Mouse (Mus musculus) urinary bladder, postnatal 10 days (tissue): Measurements from ENCODE around the gene Oit3.

Experiments
- DNase-seq: peaks from one replicate; pipeline ENCODE4 v3.0.0; 2022; ENCODE audit warnings: low spot score

Gene Oit3

DNA sequence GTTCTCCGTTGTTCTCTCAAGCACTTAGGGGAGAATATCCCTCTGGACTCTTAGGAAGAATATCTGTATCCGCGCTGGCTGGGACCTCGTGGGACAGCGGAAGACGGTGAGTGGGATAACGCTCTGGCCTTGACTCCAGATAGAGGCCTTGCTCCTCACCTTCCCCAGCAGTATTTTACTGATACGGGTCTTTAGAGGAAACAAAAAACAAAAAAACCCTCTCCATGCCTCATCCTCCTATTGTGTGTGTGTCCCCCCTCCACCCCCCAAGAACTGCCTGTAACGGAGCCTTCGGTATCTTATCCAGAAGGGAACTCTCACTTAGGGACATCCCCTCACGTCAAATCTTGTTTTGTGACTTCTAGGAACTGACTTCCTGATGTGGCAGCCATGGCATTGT lies at the start of gene Oit3:
Gene Oit3, minus strand, starts transcription at position 44 of the 400 bp plus-strand sequence.
- DNase-seq, result no peak

DNA sequence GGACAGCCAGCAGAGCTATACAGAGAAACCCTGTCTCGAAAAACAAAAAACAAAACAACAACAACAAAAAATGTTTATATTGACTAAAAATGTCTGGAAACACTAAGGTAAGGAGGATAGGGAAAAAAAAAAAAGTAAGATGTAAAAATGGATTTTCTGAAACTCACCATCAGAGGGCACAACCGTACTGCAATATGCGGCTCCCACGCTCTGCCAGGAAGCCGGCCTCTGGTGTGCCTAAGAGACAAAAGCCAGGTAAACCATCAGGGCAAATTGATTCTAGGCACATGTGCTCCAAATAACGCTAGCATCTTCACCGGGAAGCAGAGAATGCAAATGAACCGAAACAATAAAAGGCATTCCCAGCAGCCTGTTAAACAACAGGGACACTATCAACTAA lies 49.3 kb upstream of the Oit3 start:
- no peak for DNase-seq

DNA sequence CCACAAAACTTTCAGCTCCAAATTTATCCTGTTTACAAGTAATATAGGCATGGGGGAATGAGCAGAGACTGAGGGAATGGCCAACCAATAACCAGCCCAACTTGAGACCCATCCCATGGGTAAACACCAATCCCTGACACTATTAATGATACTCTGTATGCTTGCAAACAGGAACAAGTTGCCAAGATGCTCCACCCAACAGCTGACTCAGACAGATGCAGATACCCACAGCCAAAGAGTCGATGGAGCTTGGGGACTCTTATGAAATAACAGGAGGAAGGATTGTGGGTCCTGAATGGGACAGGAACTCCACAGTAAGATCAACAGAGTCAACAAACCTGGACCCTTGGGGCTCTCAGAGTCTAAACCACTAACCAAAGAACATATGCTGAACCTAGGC lies 47.8 kb upstream of the Oit3 start:
- no peak for DNase-seq

DNA sequence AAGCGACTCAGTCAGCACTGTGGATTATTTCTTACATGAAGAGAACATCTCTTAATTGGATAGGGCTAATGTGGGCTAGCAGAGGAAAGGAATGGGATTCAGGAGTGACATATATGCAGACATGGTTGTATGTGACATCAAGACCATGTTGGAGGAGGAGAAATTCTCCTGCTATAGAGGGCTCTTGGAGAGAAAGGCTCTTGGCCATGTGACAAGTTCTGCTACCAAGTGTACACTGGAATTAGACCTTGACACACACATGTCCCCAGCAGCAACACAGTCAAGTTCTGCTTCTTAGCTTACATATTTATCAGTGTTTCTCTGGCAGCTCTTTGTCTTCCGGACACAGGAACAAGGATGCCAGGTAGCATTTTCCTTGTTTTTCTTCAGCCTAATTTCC lies 45.8 kb upstream of the Oit3 start:
- DNase-seq, result no peak

DNA sequence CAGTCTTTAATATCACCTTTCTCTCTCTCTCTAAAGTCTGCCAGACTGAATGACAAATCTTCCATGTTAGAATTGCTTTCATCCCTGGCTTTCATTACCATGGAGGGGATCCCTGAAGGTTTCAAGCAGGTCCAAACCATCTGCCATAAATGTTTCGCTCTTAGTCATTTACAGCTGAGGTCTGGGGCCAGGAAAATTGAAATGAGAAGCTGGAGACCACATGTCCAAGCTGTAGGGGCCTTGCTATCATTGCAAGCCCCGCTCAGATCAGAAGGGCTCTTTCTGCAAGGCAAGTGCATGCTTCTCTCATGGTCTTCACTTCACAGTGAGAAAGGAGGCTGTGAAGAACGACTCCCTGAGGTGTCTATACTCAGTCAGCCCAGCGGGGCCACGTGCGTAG lies 42.7 kb upstream of the Oit3 start:
- DNase-seq, result no peak

DNA sequence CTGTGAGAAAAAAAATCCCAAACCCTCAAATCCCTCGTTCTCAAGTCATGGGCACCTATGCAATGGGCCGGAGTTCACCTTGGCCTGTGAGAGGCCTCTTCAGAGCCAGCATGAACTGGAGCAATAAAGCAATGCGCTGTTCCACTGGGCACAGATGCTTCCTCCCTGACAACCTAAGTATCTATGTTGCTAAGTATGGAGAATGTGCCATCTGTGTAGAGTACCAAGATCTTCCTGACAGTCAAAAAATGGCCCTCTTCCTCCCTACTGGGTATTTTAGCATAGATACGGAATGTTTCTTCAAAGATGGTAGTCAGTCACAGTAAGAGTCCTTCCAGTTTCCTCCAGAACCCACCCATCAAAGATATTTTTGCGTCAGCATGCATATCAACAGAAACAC lies 39.8 kb upstream of the Oit3 start:
- no peak for DNase-seq

DNA sequence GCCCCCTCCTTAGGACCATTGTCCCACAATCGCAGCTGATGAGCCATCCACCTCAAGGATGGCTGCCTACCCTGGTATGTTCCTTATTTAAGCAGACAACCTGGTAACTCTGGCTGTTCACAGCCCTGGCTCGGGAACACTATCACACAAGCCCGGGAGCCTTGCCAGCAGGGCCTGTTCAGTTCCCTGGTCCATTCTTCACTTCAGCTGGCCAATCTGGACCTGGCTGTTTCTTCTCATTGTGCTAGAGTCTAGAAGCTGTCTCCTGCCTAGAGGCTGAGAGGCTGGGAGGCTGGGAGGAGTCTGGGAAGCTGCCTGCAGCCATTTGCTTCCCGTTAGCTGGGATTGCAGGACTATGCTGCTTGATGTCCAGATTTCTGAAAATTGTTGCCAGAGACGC lies 28.9 kb upstream of the Oit3 start:
- no peak for DNase-seq

DNA sequence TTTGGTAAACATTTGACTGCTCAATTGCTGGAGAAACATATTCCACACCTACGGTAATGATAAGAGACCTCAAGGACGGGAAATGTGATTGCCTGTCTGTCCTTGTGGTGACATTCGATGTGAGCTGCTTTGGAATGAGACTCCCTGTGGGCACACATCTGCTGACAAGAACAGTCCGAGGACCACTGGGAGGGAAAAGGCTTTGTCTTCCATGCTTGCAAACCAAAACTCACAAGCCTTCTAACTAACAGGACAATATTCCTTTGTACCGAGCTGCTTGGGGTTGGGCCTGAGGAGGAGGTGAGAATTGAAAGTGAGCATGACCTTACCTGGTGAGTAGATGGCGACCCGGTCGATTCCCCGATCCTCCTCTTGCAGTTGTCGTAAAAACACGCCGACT lies 25.7 kb upstream of the Oit3 start:
- DNase-seq, result no peak

DNA sequence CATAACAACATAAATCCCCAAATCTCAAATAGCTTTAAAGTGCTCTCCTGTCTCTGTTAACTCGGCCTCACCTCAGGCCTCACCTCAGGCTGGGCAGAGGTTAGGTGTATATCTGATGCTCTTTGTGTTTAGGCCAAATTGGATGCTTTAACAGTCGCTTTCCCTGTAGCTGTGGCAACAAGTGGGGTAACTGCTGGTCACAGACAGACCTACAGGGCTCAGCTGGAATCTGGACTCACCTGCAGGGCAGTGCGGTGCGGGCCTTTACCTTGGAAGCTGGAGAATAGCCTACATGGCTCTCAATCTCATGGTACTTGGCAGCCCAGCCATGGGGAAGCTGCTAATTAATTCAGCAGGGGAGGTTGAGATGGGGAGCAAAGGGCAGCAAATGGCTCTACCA lies 25.0 kb upstream of the Oit3 start:
- DNase-seq, result no peak

DNA sequence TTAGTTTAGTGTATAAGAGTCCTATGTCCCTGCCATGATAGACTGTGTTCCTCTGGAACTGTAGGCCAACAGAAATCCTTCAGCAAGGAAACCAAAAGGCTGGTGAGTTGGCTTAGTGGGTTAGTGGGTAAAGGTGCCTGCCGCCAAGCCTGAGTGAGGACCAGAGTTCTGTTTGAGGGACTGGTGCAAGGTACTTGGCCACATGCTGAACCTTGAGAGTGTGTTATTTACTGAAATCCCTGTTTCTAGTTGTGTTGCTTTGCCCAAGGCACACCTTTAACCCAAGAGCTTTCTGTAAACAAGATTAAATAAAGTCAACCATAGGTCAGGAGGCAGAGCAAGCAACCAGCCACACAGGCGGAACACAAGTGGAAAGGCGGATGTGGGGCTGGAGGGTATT lies 24.0 kb upstream of the Oit3 start:
- no peak for DNase-seq

DNA sequence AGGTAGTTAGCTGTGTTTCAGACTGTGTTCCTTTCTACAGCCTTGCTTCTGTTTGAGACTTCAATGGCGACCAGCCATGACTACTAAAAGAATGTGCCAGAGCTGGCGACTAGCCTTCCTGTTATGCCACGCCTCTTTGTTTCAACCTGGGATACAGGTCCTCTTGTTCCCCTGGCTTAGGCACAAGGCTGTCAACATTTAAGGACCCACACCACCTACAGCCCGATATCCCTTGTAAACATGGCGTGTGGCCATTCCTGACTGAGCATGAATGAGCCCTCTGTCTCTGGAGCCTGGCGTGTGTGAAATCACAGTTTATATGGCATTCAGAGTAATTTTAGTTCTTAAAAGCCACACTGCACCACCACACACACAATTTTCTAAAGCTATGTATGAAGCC lies 20.7 kb upstream of the Oit3 start:
- DNase-seq, result no peak

DNA sequence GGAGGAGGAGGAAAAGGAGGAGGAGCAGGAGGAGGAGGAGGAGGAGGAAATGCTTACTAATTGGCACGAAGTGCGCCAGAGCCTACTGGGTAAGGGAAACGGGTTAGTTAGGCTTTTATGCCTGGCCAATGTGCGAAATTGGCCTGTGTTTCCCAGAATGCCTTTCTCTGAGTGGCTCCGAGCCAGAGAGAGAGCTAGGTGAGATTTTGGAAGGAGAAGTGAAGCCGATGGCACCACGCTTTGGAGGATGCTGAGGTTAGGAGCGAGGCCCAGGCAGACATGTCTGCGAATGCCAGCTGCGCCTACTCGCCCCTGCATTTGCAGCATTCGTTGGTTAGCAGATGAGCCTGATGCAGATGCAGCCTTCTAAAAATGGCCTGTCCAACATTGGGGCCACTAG lies 18.2 kb upstream of the Oit3 start:
- no peak for DNase-seq

DNA sequence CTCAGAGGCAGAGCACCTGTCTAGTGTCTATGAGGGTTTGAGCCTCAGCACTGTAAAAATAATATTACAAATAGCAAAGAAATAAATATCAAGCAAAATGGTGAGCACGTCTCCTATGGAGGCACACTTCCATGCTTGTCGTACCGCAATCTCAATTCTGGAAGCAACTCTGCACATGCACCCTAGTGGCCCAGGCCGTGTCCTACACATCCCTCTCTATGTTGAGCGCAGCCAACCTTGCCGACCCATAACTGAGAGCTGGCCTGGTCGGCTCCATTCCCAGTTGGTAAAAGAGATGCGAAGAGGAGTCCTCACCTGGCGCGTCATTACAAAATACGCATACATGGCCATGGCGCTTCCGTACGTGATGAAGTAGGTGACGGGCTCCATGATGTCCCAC lies 13.1 kb upstream of the Oit3 start:
- DNase-seq, result no peak

DNA sequence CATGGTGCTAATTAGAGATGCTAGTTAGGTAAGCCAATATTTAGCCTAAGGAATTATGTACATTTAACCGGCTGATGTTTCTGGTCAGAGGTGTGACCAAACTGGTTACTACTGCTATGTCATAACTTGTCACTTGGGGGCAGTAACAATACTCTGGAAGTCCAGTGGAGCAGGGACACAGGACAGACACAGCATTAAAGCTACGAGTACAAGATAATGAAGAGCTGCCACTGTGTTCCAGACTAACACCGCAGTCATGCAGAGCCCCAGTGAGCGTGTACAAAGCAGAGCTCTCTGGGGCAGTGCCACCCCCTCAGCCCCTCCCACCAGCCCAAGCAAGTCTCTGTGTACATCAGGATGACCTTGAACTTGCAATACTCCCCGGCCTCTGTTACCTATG lies 10.3 kb upstream of the Oit3 start:
- no peak for DNase-seq

DNA sequence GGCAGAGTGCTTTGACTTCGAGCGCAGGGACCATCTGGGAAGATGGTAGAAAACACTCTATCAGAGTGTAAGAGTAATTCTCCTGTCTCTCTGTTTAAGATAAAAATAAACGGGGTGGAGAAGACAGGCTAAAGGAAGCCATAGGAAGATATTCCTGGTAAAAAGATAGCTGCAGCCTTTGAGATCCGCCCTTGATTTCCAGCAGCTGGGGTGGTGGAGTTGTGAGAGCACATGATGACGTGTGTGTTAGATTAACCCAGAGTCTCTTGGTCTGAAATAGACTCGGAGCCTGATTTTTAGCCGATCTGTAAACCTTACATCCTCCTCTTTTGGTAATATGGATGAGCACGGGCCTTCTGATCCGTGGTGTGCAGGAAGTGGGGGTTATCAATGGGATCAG lies 6.0 kb upstream of the Oit3 start:
- DNase-seq, result no peak

DNA sequence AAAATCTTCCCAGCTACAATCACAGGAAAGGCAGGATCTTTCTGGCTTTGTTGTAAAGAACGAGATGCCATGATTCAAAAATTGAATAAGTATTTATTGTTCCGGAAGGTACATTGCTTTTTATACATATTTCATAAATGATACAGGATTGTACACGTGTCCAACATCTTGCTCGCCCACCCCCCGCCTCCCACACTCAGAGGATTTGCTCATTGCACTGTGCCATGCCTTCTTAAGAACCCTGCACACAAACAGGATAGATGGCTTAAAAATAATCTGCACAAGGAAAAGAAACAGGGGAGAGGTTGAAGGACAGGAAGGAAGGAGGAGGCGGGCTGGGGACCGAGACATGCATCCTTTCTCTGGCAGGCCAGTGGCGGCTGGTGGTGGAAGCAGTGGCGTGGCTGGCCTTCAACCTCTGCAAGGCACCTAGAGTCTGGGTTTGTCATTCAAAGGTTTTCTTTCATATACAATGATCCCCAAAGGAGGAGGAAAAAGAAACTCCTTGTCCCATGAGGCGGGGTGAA lies 5.4 kb upstream of the Oit3 start:
- no peak for DNase-seq

DNA sequence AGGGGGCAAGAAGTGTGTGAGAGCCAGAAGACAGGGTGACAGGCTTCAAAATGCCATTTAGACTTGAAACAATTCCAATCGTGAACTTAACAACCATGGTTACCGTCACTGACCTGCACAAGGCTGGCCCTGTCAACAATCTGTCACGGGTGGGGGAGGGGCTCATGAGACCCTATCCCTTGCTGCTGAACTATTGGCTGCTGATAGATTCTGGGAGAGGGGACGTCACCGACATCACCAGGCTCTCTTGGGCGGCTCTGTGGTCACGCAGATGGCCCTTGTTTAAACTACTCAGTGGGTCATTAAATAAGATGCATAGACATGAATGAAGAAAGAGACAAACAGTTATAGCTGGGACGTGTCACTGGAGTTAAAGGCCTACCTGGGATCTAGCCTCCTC lies 3.1 kb upstream of the Oit3 start:
- DNase-seq, result no peak

DNA sequence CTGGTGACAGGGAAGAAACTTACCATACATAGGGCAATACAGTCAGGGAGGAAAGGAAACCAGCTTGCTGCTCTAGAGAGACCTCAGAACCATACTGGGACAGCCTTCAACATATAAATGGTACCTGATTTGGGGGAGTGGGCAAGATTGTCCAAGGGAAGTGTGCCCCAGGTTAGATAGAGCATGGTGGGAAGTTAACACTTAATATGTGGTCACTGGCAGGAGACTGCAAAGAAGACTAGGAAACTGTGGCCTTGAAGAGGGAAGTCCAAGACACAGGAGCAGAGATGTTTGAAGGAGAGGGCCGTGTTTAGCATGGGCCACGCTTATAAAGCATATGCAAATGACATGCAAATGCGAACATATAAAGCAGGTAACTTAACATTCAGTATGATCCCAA lies 2.5 kb upstream of the Oit3 start:
- no peak for DNase-seq

DNA sequence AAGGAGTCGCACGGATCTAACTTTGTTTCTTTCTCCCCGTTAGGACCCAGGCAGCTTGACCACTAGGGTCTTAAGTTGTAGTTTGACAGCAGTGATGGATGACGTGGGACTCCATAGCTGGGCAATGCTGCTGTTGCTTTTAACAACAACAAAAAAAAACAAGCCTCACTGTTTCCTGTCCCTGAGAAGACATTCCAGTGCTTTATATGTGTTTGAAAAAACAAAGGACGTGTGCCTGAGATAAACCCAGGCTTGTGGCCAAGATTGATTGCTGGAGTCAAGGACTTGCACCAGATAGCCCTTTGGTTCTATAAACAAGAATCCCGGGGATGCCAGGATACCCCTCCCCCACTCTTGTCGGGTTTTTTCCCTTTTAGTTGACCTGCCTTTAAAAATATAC lies 1.6 kb upstream of the Oit3 start:
- no peak for DNase-seq

DNA sequence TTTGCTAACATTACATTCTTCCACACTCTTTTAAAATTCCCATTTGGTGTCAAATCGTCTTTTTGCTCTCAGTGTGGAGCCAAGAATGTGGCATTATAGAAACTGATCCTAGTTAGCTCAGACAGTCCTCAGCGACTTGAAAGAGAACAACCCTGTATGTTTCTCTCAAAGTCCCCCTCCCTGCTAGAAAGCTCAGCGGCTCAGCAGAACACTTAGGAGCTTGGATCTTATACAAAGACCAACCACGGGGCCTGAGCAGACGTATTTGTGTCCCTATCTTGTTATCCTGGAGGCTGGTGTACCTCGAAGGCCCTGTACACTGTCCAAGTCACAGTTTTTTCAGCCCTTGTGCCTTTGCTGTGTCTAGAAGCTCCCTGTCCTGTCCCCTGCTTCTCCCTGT lies 1.4 kb downstream of the Oit3 start:
- DNase-seq, result no peak

DNA sequence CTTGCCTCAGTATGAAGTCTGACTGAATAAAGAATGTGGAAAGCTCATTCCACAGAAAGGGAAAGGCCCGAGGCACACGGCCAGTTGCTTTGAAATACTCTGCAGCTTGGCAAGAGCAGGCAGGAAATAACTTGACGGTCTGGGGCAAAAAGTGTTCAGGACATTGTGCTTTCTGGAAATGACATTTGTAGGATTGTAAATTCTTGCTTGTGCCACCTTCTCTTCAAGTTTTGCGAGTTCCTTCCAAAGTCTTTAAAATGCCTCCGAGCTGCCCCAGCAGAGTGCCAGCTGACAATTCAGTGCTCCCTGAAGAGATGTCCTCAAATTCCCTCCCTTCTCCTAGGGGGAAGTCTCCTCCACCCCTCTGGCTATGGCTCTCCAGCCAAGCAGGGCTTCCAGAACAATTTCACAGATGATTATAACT lies 2.1 kb downstream of the Oit3 start:
- no peak for DNase-seq

DNA sequence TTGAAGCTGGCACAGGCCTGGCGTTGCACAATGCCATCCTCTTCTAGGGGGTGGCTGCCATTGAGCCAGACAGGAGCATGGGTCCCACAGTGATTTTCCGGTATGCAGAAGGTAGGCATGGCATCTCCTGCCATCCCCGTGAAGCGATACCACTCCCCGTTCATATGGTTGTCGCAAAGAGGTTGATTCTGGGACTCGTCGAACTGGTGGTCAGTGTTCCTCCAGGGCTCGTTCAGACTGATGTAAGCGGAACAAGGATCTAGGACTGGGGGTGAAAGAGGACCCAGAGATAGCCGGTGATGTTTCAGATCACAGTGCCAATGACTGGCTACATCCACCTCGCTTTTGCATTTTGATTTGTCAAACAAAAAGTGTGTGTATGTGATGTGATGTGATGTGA lies 2.9 kb downstream of the Oit3 start:
- DNase-seq, result no peak

DNA sequence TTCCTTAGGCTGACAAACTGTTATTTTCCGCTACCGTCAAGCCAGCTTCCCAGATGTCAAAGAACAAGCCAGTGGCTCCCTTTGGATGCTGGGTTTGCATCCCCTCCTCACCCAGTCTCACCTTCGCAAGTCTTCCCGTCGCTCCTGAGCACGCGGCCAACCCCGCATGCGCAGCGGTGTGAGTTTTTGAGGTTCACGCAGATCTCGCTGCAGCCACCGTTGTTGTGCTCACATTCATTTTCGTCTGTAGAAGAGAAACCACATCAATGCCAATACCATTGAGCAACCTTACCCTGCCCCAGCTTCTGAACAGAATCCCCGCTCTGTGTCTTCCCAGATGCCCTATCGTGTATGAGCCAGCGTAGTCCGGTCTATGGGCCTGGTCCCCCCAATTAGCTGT lies 5.8 kb downstream of the Oit3 start:
- DNase-seq, result no peak

DNA sequence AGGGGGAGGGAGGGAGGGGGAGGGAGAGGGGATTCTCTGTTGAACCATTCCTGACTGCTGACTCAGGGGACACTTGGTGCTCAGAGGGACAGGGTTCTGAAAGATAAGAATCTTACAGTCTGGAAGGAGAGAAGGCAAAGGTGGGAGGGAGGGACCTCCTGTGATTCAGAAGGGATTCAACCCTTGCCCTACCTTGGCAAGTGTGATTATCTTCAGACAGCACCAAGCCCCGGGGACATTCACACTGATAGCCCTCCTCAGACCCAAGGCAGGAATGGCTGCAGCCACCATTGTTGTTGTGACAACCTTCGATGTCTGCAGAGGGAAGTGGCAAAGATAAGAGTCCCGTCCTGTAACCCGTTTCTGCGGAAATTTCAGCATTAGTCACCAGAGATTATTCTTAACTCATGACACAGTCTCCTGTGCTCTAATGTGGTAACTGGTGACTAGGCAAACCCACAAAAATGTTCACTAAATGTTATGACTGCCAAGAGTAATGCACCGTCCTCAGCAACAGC lies 10.8 kb downstream of the Oit3 start:
- no peak for DNase-seq
